8 mouse cellular contexts compared by ENCODE assay signal in the genomic region with DNA sequence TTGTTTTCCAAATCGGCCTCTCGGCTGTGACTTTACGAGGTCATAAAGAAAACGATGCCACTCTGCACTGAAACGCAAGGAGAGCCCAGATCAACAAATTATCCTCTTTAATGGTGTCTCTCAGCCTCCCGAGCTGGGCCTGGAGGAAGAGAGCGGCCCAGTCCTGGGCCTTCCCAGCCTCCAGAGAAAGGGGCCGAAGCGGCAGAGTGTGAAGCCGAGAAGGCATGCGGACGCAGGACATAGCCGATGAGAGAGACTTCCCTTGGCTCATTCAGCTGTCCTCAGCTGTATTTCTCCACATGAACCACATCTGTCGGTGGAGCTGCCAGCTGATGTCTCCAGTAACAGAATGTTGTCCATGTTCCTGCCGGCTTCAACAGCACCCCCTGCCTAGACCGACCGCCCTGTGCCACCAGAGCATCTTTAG.
DNase-seq lines count a peak whose midpoint lies in the region; ATAC-seq lines count a peak whose summit lies in the region.

No protein-coding gene starts in this region.

- ATAC-seq in erythroid progenitor cell, adult 5-6 weeks (replicated peaks; ENCODE audit: low FRiP score, poor library complexity, severe bottlenecking): no peak

- DNase-seq in left cerebral cortex, postnatal 4 days: peak; percentile 3
- no peak for DNase-seq in left cerebral cortex, postnatal 14 days (ENCODE audit: low spot score in 2 of 2)
- peak; percentile 60 for DNase-seq in gastrocnemius, postnatal 14 days
- peak; percentile 22 to 46 for DNase-seq in kidney, postnatal 4 days
- DNase-seq in retina, postnatal 1 day: peak; percentile 36
- DNase-seq in liver: no peak
- no peak for DNase-seq in cerebellum, adult 9-11 months

- intact Hi-C loops in left cerebral cortex, postnatal 4 days (cut with DNase I): no loop called here
- intact Hi-C loops in left cerebral cortex, postnatal 14 days (cut with DNase I): no loop called here
- intact Hi-C loops in gastrocnemius, postnatal 14 days (cut with DNase I; ENCODE audit: low total_unique reads): no loop called here

Comparison
In these comparisons a context has a peak if more than half of its experiments do, and no peak if none do; other contexts are left out.
1. DNase-seq: peak in left cerebral cortex, postnatal 4 days (single experiment), gastrocnemius, postnatal 14 days (single experiment), kidney, postnatal 4 days (2 of 2) and retina, postnatal 1 day (single experiment); none in left cerebral cortex, postnatal 14 days (0 of 2), liver (single experiment) and cerebellum, adult 9-11 months (single experiment).